Mouse (Mus musculus) stomach, postnatal 0 days (tissue): ENCODE data around the gene Dvl1.

Experiments
- CTCF ChIP-seq: IDR thresholded peaks from 2 replicates; pipeline ENCODE4 v1.5.1; 2016; ENCODE audit warnings: antibody characterized with exemption, low read depth, mild to moderate bottlenecking, moderate library complexity
- EP300 ChIP-seq: optimal IDR thresholded peaks from 2 replicates; pipeline ENCODE3; 2016; ENCODE audit warnings: antibody characterized with exemption

GRCm38 (mm10) chr4:155895216-155895615 is 48.0 kb downstream of the Dvl1 start:
- TF ChIP-seq EP300 = no peak
- no peak for TF ChIP-seq CTCF
